Mouse (Mus musculus) CH12.LX (cell line): Measurements from ENCODE around the gene Ktn1. TPM values are rescaled to one million over a fixed set of nuclear protein-coding genes. Genes with fewer than 3 reads are reported as not detected.

ENCODE experiments used
- DNase-seq: peaks from one replicate; pipeline ENCODE4 v3.0.0-alpha.2; 2013; ENCODE audit errors: extremely low read depth
- H3K27ac ChIP-seq: 2 replicates; pipeline ENCODE4 v1.5.1; 2012; ENCODE audit warnings: low read depth, mild to moderate bottlenecking, control low read depth, moderate library complexity; ENCODE audit not compliant: insufficient read depth
- H3K27me3 ChIP-seq: replicated peaks from 2 replicates; pipeline ENCODE3; 2012; ENCODE audit warnings: inconsistent platforms
- H3K36me3 ChIP-seq, 2 experiments: replicated peaks in 1 of 2; 2 replicates each; pipeline versions ENCODE3 to v1.6.1; 2012; ENCODE audit warnings: inconsistent platforms in 1 of 2, low read length in 1 of 2, mild to moderate bottlenecking in 1 of 2, mixed read lengths in 1 of 2, moderate library complexity in 1 of 2; ENCODE audit not compliant: control insufficient read depth in 1 of 2, insufficient read depth in 1 of 2
- H3K4me1 ChIP-seq, 2 experiments: 2 replicates each; pipeline ENCODE4 v1.6.1; 2012; ENCODE audit warnings: inconsistent platforms in 1 of 2, moderate library complexity in 1 of 2; ENCODE audit not compliant: insufficient read depth in 2 of 2, control insufficient read depth in 1 of 2
- H3K4me2 ChIP-seq: 2 replicates; pipeline ENCODE4 v1.6.1; 2012; ENCODE audit warnings: low read depth, mild to moderate bottlenecking, control low read depth; ENCODE audit not compliant: poor library complexity, insufficient read depth, severe bottlenecking
- H3K4me3 ChIP-seq, 3 experiments: fragments of 150-350 bp in 1 of 3; sonication (generic) in 1 of 3; replicated peaks in 1 of 3; 2 replicates each; pipeline versions ENCODE3 to v1.5.1; 2011 to 2012; ENCODE audit warnings: low read depth in 2 of 3, low read length in 2 of 3, mild to moderate bottlenecking in 2 of 3, moderate library complexity in 2 of 3, control low read depth in 1 of 3, improper control_type of control experiment in 1 of 3, inconsistent platforms in 1 of 3, mixed read lengths in 1 of 3; ENCODE audit not compliant: poor library complexity in 1 of 3
- H3K79me2 ChIP-seq: replicated peaks from 2 replicates; pipeline ENCODE4 v1.6.1; 2012; ENCODE audit warnings: mild to moderate bottlenecking, moderate library complexity; ENCODE audit not compliant: control insufficient read depth, poor library complexity, insufficient read depth, severe bottlenecking; ENCODE audit errors: extremely low read depth
- H3K9ac ChIP-seq: 2 replicates; pipeline ENCODE4 v1.6.1; 2012; ENCODE audit warnings: low read depth, mild to moderate bottlenecking, control low read depth, moderate library complexity; ENCODE audit not compliant: insufficient read depth
- H3K9me3 ChIP-seq: replicated peaks from 2 replicates; pipeline ENCODE3; 2012; ENCODE audit warnings: low read length, inconsistent platforms, mixed read lengths
- CHD1 ChIP-seq: IDR thresholded peaks from 2 replicates; pipeline ENCODE4 v1.6.1; 2012; ENCODE audit warnings: low read depth, low read length, improper control_type of control experiment, inconsistent platforms
- CTCF ChIP-seq, 2 experiments: IDR thresholded peaks in 1 of 2; conservative IDR thresholded peaks in 1 of 2; 2 replicates each; pipeline ENCODE4 v1.5.1; 2011 to 2012; ENCODE audit warnings: low read depth in 2 of 2, low read length in 2 of 2, improper control_type of control experiment in 1 of 2, inconsistent platforms in 1 of 2, mild to moderate bottlenecking in 1 of 2, moderate library complexity in 1 of 2
- E2F4 ChIP-seq: IDR thresholded peaks from 2 replicates; pipeline ENCODE4 v1.6.1; 2011; ENCODE audit warnings: low read depth, low read length, improper control_type of control experiment; ENCODE audit not compliant: insufficient replicate concordance
- ELF1 ChIP-seq: IDR thresholded peaks from 2 replicates; pipeline ENCODE4 v1.6.1; 2014; ENCODE audit warnings: low read depth, mild to moderate bottlenecking, inconsistent platforms, low read length, improper control_type of control experiment
- GABPA ChIP-seq: IDR thresholded peaks from 2 replicates; pipeline ENCODE4 v1.6.1; 2012; ENCODE audit warnings: low read depth, low read length, improper control_type of control experiment, inconsistent platforms; ENCODE audit not compliant: insufficient replicate concordance
- IRF4 ChIP-seq: IDR thresholded peaks from 2 replicates; pipeline ENCODE4 v1.6.1; 2014; ENCODE audit warnings: low read depth, mild to moderate bottlenecking, inconsistent platforms, low read length, improper control_type of control experiment
- JUND ChIP-seq: conservative IDR thresholded peaks from 2 replicates; pipeline ENCODE4 v1.6.1; 2011; ENCODE audit warnings: low read depth, low read length, improper control_type of control experiment
- KAT2A ChIP-seq: IDR thresholded peaks from 2 replicates; pipeline ENCODE4 v1.6.1; 2012; ENCODE audit warnings: low read length, improper control_type of control experiment, inconsistent platforms; ENCODE audit not compliant: insufficient replicate concordance
- MAFK ChIP-seq: IDR thresholded peaks from 2 replicates; pipeline ENCODE4 v1.6.1; 2011; ENCODE audit warnings: low read length, improper control_type of control experiment; ENCODE audit not compliant: insufficient replicate concordance
- MAX ChIP-seq: IDR thresholded peaks from 2 replicates; pipeline ENCODE4 v1.6.1; 2011; ENCODE audit warnings: low read length, improper control_type of control experiment
- MEF2A ChIP-seq: IDR thresholded peaks from 2 replicates; pipeline ENCODE4 v1.6.1; 2014; ENCODE audit warnings: low read depth, mild to moderate bottlenecking, inconsistent platforms, low read length, improper control_type of control experiment, borderline replicate concordance
- NELFE ChIP-seq: IDR thresholded peaks from 2 replicates; pipeline ENCODE4 v1.6.1; 2011; ENCODE audit warnings: low read depth, low read length, improper control_type of control experiment
- PAX5 ChIP-seq: IDR thresholded peaks from 2 replicates; pipeline ENCODE4 v1.6.1; 2012; ENCODE audit warnings: low read length, inconsistent platforms, mixed read lengths
- POLR2AphosphoS2 ChIP-seq: IDR thresholded peaks from 2 replicates; pipeline ENCODE4 v1.6.1; 2011; ENCODE audit warnings: low read depth, low read length, improper control_type of control experiment
- SMC3 ChIP-seq: IDR thresholded peaks from 2 replicates; pipeline ENCODE4 v1.6.1; 2011; ENCODE audit warnings: low read depth, low read length, improper control_type of control experiment
- TBP ChIP-seq: conservative IDR thresholded peaks from 2 replicates; pipeline ENCODE4 v1.6.1; 2011; ENCODE audit warnings: low read depth, low read length, improper control_type of control experiment
- TCF12 ChIP-seq: IDR thresholded peaks from 2 replicates; pipeline ENCODE4 v1.6.1; 2014; ENCODE audit warnings: low read depth, mild to moderate bottlenecking, inconsistent platforms, low read length, improper control_type of control experiment
- ZC3H11A ChIP-seq: IDR thresholded peaks from 2 replicates; pipeline ENCODE4 v1.6.1; 2012; ENCODE audit warnings: low read depth, mild to moderate bottlenecking, inconsistent platforms, low read length, improper control_type of control experiment
- ZMIZ1 ChIP-seq: IDR thresholded peaks from 2 replicates; pipeline ENCODE4 v1.6.1; 2012; ENCODE audit warnings: low read depth, mild to moderate bottlenecking, inconsistent platforms, low read length, improper control_type of control experiment
- ZNF384 ChIP-seq: IDR thresholded peaks from 2 replicates; pipeline ENCODE4 v1.6.1; 2012; ENCODE audit warnings: low read depth, low read length, improper control_type of control experiment, inconsistent platforms
- dilution Hi-C: fragments of 300-500 bp; cut with MboI; formaldehyde crosslinking; loops from 2 replicates; pipeline ENCODE4 v1.14.3; 2020; ENCODE audit warnings: low sequenced_read_pairs; ENCODE audit not compliant: extremely low pct_unique_long_range_greater_than_20kb, extremely low pct_ligation_motif_present
- in situ Hi-C: fragments of 300-500 bp; cut with MboI; formaldehyde crosslinking; loops from 3 replicates; pipeline ENCODE4 v1.14.3; 2019; ENCODE audit warnings: low sequenced_read_pairs, low pct_ligation_motif_present, low pct_unique_long_range_greater_than_20kb, mixed read lengths
- polyA plus RNA-seq: library from polyadenylated mRNA; unstranded; fragments of >175 nt; gene quantifications from 2 replicates; pipeline ENCODE4 v1.2.1, GENCODE M21; 2012; ENCODE audit warnings: low read depth; ENCODE audit not compliant: insufficient read length
- total RNA-seq, 2 experiments: library from RNA; depleted of rRNA; stranded (reverse); fragments of 300-350 nt in 1 of 2; fragments of >200 nt in 1 of 2; gene quantifications; 2 replicates each; pipeline ENCODE4 v1.2.3; 2012 to 2014

Ktn1 gene
- total and polyA plus RNA-seq, 3 experiments, result 23.2 to 56.5 (median 25.6) TPM

- Histone ChIP-seq H3K9me3 (no peaks in the 10 kb centered on the region), H3K27me3 (no peaks in the 10 kb centered on the region), H3K9ac (no peak overlapping the region), H3K4me3 (no peak overlapping the region), H3K4me1 (peaks cover 2 to 21% of the 10 kb centered on the region in 2 experiments; a peak in 3 of 4 replicates), H3K36me3 (no peaks in the 10 kb centered on the region), H3K4me2 (no peak overlapping the region), H3K79me2 (no peaks in the 10 kb centered on the region), H3K27ac (no peak overlapping the region)
- in situ Hi-C loops, result loop anchor here (5.0 to 25.0 kb wide), 2 partner anchors 381 to 601 kb away; no protein-coding TSS in a partner anchor
- TF ChIP-seq ZNF384 (no peak), CTCF (conservative IDR thresholded peaks at IDR 0.05 in 1 of 2, IDR thresholded peaks at IDR 0.05 in 1 of 2; ENCODE audit: low read depth in 2 of 2, low read length in 2 of 2) (no peak), ZC3H11A (no peak), MAX (no peak), PAX5 (no peak), MEF2A (no peak), JUND (no peak), TCF12 (no peak), CHD1 (no peak), ELF1 (no peak), GABPA (no peak), POLR2AphosphoS2 (no peak), KAT2A (no peak), TBP (no peak), ZMIZ1 (no peak), SMC3 (no peak)
- dilution Hi-C loops, result no loop called here
- no peak for DNase-seq
These were observed 108.3 kb downstream of the Ktn1 start for GRCm38 (mm10) chr14:47756411-47757065.

GRCm38 (mm10) chr14:47765192-47765591, 116.9 kb downstream of the Ktn1 start:
- no peak overlapping the region for H3K4me2 ChIP-seq
- H3K27me3 ChIP-seq, result no peaks in the 10 kb centered on the region
- dilution Hi-C loops, result no loop called here
- H3K4me1 ChIP-seq, result no peaks in the 10 kb centered on the region
- DNase-seq, result no peak
- TF ChIP-seq TCF12 (no peak), E2F4 (no peak), IRF4 (no peak), CTCF (conservative IDR thresholded peaks at IDR 0.05 in 1 of 2, IDR thresholded peaks at IDR 0.05 in 1 of 2; ENCODE audit: low read depth in 2 of 2, low read length in 2 of 2) (no peak), NELFE (no peak), MAX (no peak), MAFK (no peak)
- H3K4me3 ChIP-seq, result no peak overlapping the region
- H3K36me3 ChIP-seq, result no peaks in the 10 kb centered on the region
- in situ Hi-C loops, result loop anchor here (25.0 kb wide), 1 partner anchor 372 kb away; no protein-coding TSS in a partner anchor
- no peak overlapping the region for H3K9ac ChIP-seq
- H3K9me3 ChIP-seq, result no peaks in the 10 kb centered on the region
- H3K27ac ChIP-seq, result no peak overlapping the region
- H3K79me2 ChIP-seq, result no peaks in the 10 kb centered on the region
